Mouse (Mus musculus) thymus, adult 2 months (tissue): ENCODE results near the gene Ramp3.

ENCODE experiments used
- CTCF ChIP-seq: fragments of 200-500 bp; IDR thresholded peaks from 2 replicates; pipeline ENCODE4 v1.5.1; 2012; ENCODE audit warnings: mild to moderate bottlenecking, control low read depth, low read length, moderate library complexity, borderline replicate concordance; ENCODE audit not compliant: control insufficient read depth, poor library complexity, insufficient read depth; ENCODE audit errors: extremely low read depth
- POLR2A ChIP-seq: fragments of 200-500 bp; IDR thresholded peaks from 2 replicates; pipeline ENCODE4 v1.6.1; 2012; ENCODE audit warnings: mild to moderate bottlenecking, low read length, control low read depth, moderate library complexity; ENCODE audit not compliant: control insufficient read depth, poor library complexity, insufficient read depth; ENCODE audit errors: extremely low read depth

GRCm38 (mm10) chr11:6680397-6680818 lies 22.1 kb downstream of the Ramp3 start:
- TF ChIP-seq POLR2A = no peak
- TF ChIP-seq CTCF = no peak
